Mouse (Mus musculus) limb, embryonic 14.5 days (tissue): ENCODE measurements around the gene Hmgn2. TPM values are rescaled to one million over a fixed set of nuclear protein-coding genes. Genes with fewer than 3 reads are reported as not detected.
"Not testable (repeated sequence)": the region's sequence is repeated elsewhere in the genome, so short reads cannot be mapped to it uniquely, and the experiment has no call there.

Experiments
- ATAC-seq: fragments of 200-750 bp; cut with Nextera tagmentation; 2 replicates; pipeline ENCODE4 v1.8.0; 2017; ENCODE audit warnings: low read depth, moderate number of reproducible peaks, moderate TSS enrichment; ENCODE audit not compliant: low FRiP score
- DNase-seq: peaks from one replicate; pipeline ENCODE4 v3.0.0-alpha.2; 2015; ENCODE audit warnings: low spot score
- H3K27ac ChIP-seq: fragments of 300-500 bp; sonication (generic); replicated peaks from 2 replicates; pipeline ENCODE4 v1.5.1; 2014; ENCODE audit warnings: low read depth, mild to moderate bottlenecking, low read length, moderate library complexity, mixed read lengths
- H3K27me3 ChIP-seq: fragments of 300-500 bp; sonication (generic); 2 replicates; pipeline ENCODE4 v1.6.1; 2014; ENCODE audit warnings: low read length, mixed read lengths; ENCODE audit not compliant: control insufficient read depth, insufficient read depth
- H3K36me3 ChIP-seq: fragments of 300-500 bp; sonication (generic); 2 replicates; pipeline ENCODE4 v1.6.1; 2014; ENCODE audit warnings: mild to moderate bottlenecking, low read length, moderate library complexity, mixed read lengths; ENCODE audit not compliant: control insufficient read depth, insufficient read depth
- H3K4me1 ChIP-seq: fragments of 300-500 bp; sonication (generic); 2 replicates; pipeline ENCODE4 v1.6.1; 2014; ENCODE audit warnings: antibody characterized with exemption, low read length, mixed read lengths; ENCODE audit not compliant: control insufficient read depth, insufficient read depth
- H3K4me2 ChIP-seq: fragments of 300-500 bp; sonication (generic); replicated peaks from 2 replicates; pipeline ENCODE4 v1.6.1; 2014; ENCODE audit warnings: low read depth, mild to moderate bottlenecking, low read length, moderate library complexity; ENCODE audit not compliant: severe bottlenecking
- H3K4me3 ChIP-seq: fragments of 300-500 bp; sonication (generic); replicated peaks from 2 replicates; pipeline ENCODE4 v1.5.1; 2014; ENCODE audit warnings: low read length
- H3K9ac ChIP-seq: fragments of 300-500 bp; sonication (generic); 2 replicates; pipeline ENCODE4 v1.6.1; 2014; ENCODE audit warnings: mild to moderate bottlenecking, low read depth, low read length, moderate library complexity; ENCODE audit not compliant: severe bottlenecking
- H3K9me3 ChIP-seq: fragments of 300-500 bp; sonication (generic); 2 replicates; pipeline ENCODE4 v1.6.1; 2016; ENCODE audit warnings: low read length; ENCODE audit not compliant: control insufficient read depth
- POLR2A ChIP-seq: fragments of 200-500 bp; IDR thresholded peaks from 2 replicates; pipeline ENCODE4 v1.8.0; 2012; ENCODE audit warnings: inconsistent platforms, mild to moderate bottlenecking, moderate library complexity, borderline replicate concordance; ENCODE audit not compliant: insufficient read depth, insufficient read length; ENCODE audit errors: extremely low read depth
- WGBS: fragments of 180-500 bp; shearing (Covaris S2); extraction: QIAGEN DNeasy Blood & Tissue Kit; methylation state at CpG from one replicate; pipeline ENCODE4 v1.1.7; 2014; 5-methylcytosine and 5-hydroxymethylcytosine counted together
- polyA plus RNA-seq, 2 experiments: library from polyadenylated mRNA; depleted of rRNA in 1 of 2; stranded (reverse) in 1 of 2; unstranded in 1 of 2; fragments of >200 nt; fragmentation: Nextera tagmentation in 1 of 2; extraction: Ambion mirVana in 1 of 2; gene quantifications; 2 replicates each; pipeline versions ENCODE4 v1.2.1 to v1.2.3; 2012 to 2014

Hmgn2 gene
- polyA plus RNA-seq, 2 experiments = 861 to 2,302 TPM

GRCm38 (mm10) chr4:133931349-133931748, 37.1 kb downstream of the Hmgn2 start:
- Histone ChIP-seq H3K4me1 (no peaks in the 10 kb centered on the region), H3K4me2 (no peak overlapping the region), H3K9ac (no peak overlapping the region), H3K27ac (no peak overlapping the region), H3K4me3 (no peak overlapping the region), H3K36me3 (no peaks in the 10 kb centered on the region), H3K9me3 (no peaks in the 10 kb centered on the region), H3K27me3 (no peaks in the 10 kb centered on the region)
- TF ChIP-seq POLR2A = no peak
- DNase-seq (no peak), ATAC-seq (no peak)
- WGBS = 17% methylated on average over 10 of the region's 10 CpGs

GRCm38 (mm10) chr4:133929278-133929670, 39.2 kb downstream of the Hmgn2 start:
- H3K9me3 ChIP-seq = no peaks in the 10 kb centered on the region
- H3K4me3 ChIP-seq = no peak overlapping the region
- 29% methylated on average over 7 of the region's 7 CpGs for WGBS
- no peak for TF ChIP-seq POLR2A
- H3K9ac ChIP-seq = no peak overlapping the region
- no peak overlapping the region for H3K27ac ChIP-seq
- ATAC-seq = no peak
- H3K4me1 ChIP-seq = no peaks in the 10 kb centered on the region
- no peaks in the 10 kb centered on the region for H3K27me3 ChIP-seq
- no peaks in the 10 kb centered on the region for H3K36me3 ChIP-seq
- H3K4me2 ChIP-seq = no peak overlapping the region
- no peak for DNase-seq

GRCm38 (mm10) chr4:133928576-133929277, 39.7 kb downstream of the Hmgn2 start:
- H3K27ac ChIP-seq = no peak overlapping the region
- no peaks in the 10 kb centered on the region for H3K9me3 ChIP-seq
- no peaks in the 10 kb centered on the region for H3K4me1 ChIP-seq
- H3K36me3 ChIP-seq = no peaks in the 10 kb centered on the region
- DNase-seq = no peak
- no peak overlapping the region for H3K4me2 ChIP-seq
- no peak overlapping the region for H3K4me3 ChIP-seq
- H3K9ac ChIP-seq = no peak overlapping the region
- H3K27me3 ChIP-seq = no peaks in the 10 kb centered on the region
- WGBS = 40% methylated on average over 15 of the region's 15 CpGs
- no peak for TF ChIP-seq POLR2A
- no peak for ATAC-seq

DNA sequence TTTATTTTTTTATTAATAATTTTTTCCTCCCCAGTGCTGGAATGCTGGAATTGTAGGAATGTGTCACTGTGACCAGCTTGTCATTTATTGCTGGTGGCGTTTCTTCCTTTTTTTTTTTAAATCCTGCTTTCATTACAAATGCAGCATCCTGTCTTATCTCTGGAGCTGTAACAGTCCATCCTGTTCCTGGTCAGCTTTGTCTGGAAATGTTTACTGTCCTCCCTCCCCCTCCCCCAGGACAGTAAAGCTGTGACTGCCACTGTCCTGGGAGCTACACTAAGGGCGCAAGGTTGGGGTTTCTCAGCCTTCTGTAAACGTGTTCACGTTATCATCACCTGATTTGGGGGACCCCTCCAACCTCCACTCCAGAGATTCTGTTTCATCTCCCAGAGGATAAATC, 43.2 kb downstream of the Hmgn2 start:
- no peak for TF ChIP-seq POLR2A
- Histone ChIP-seq H3K9ac (no peak overlapping the region), H3K9me3 (no peaks in the 10 kb centered on the region), H3K36me3 (no peaks in the 10 kb centered on the region), H3K4me3 (no peak overlapping the region), H3K27me3 (no peaks in the 10 kb centered on the region), H3K4me2 (no peak overlapping the region), H3K27ac (no peak overlapping the region), H3K4me1 (no peaks in the 10 kb centered on the region)
- ATAC-seq (no peak), DNase-seq (no peak)
- 77% methylated on average over 4 of the region's 4 CpGs for WGBS

DNA sequence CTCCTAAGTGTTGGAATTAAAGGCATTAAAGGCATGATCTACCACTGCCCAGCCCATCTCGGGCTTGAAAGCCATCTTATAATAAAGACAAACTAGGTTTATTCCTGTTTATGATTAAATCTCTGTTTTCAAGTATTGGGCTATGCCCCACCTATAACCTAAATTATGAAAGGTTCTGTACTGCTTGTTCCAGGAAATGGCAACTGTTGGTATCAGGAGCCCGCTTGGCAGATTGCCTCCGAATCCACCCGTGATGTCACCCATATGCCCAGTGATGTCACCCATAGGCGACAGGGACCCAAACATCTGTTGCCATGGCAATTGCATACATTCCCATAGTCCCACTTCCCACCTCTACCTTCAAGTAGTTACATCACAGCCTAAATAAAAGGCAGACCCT, 44.7 kb downstream of the Hmgn2 start:
- TF ChIP-seq POLR2A = no peak
- 84% methylated on average over 5 of the region's 5 CpGs for WGBS
- no peak overlapping the region for H3K4me2 ChIP-seq
- DNase-seq (no peak), ATAC-seq (no peak)
- no peaks in the 10 kb centered on the region for H3K36me3 ChIP-seq
- no peaks in the 10 kb centered on the region for H3K9me3 ChIP-seq
- no peak overlapping the region for H3K4me3 ChIP-seq
- H3K27me3 ChIP-seq = no peaks in the 10 kb centered on the region
- no peak overlapping the region for H3K27ac ChIP-seq
- H3K4me1 ChIP-seq = no peaks in the 10 kb centered on the region
- H3K9ac ChIP-seq = no peak overlapping the region

GRCm38 (mm10) chr4:133918093-133918825, 50.2 kb downstream of the Hmgn2 start:
- not testable (repeated sequence) for H3K36me3 ChIP-seq, H3K27ac ChIP-seq, H3K9me3 ChIP-seq, H3K27me3 ChIP-seq, H3K4me2 ChIP-seq, H3K4me1 ChIP-seq, ATAC-seq, H3K4me3 ChIP-seq, H3K9ac ChIP-seq, DNase-seq
- 89% methylated on average over 16 of the region's 23 CpGs for WGBS
